Mouse (Mus musculus): ENCODE measurements at regions not wholly inside any gene's neighbourhood (a gene's known extent, or its start where the extent isn't known, plus 50 kb on each side); places are given as distances from the start of the nearest gene placed in this dataset.

GRCm38 (mm10) chr9:69705942-69706341, 54.8 kb downstream of the Foxb1 start:
- no peak for ATAC-seq (replicated peaks; ENCODE audit: poor library complexity)

DNA sequence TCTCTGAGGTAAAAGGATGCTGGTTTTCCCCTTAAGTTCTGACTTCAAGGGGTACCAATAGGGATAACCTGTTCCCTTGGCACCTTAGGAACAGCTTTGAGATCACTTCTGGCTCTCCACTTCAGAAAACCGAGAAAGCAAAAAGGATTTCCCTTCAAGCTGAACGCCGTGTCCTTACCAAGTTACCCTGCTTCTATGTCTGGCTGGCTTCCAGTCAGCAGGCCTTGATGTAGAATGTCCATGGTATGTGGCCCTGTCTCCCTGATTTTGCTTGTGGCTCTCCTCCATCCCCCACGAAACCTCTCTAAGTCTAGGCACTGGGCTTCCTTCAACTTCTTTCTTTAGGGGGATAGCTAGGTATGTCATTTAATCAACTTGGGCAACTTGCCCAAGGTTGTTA, 55.7 kb downstream of the Foxb1 start:
- no peak for ATAC-seq (replicated peaks; ENCODE audit: poor library complexity)

DNA sequence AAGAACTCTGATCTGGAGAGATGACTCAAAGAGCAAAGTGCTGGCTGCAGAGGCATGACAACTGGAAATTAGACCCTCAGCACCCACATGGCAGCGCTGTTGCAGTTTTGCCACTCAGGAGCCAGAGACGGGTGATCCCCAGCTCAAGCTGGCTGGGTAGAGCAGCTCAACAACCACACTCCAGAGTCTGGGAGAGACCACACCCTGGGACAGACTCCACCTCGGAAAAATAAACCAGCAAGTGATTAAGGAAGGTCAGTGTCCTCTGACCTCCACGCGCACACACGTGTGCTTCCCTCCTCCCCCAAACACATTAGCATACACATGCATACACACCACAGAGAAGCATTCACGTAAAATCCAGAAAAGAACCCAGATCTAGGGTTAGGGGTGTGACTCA, 57.0 kb downstream of the Foxb1 start:
- no peak for ATAC-seq (replicated peaks; ENCODE audit: poor library complexity)

- peak; percentile 74 for ATAC-seq (replicated peaks; ENCODE audit: poor library complexity)
These were observed 58.4 kb downstream of the Foxb1 start for GRCm38 (mm10) chr9:69702156-69702928.

- ATAC-seq (replicated peaks; ENCODE audit: poor library complexity): no peak
These were observed 60.0 kb downstream of the Foxb1 start for GRCm38 (mm10) chr9:69700696-69701095.

DNA sequence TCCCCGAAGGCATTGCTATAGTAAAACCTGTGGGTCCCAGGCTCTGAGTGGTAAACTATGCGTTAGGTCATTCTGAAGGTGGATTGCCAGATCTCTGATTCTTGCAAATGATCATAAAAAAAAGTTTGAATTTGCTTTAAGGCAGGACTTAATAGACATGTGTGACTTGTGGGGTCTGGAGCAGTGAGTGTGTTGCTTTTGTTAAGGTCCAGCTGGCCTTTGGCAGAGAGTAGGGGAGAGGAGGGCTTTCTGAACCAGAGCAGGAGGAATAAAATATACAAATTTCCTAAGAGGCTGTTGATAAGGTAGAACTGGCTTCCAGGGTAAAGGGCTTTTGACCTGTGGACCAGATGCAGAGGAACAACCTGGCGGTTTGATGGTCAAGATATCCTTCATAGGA, 69.0 kb downstream of the Foxb1 start:
- ATAC-seq (replicated peaks; ENCODE audit: poor library complexity): no peak

- ATAC-seq (replicated peaks; ENCODE audit: poor library complexity): no peak
These were observed 73.2 kb downstream of the Foxb1 start for GRCm38 (mm10) chr9:69687349-69688123.

GRCm38 (mm10) chr9:69686766-69687165, 74.0 kb downstream of the Foxb1 start:
- ATAC-seq (replicated peaks; ENCODE audit: poor library complexity): no peak

DNA sequence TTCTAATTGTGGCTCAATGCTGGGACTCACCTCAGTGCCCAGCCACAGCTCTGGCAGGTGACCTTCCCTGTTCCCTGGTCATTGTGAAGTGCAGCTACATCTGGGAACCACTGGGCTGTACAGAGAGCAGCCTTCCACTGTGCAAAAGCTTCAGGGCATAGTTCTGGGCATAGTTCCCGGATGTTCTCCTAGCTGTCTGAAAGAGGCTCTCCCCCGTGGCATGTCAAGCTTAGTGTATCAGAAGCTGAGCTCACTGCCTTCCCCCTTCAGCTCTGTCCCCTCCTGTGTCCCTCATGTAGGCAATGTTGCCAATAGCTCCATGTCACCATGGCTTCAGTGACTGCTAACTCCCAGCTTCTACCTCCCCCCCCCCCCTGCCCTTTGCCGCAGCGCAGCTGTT, 75.1 kb downstream of the Foxb1 start:
- ATAC-seq (replicated peaks; ENCODE audit: poor library complexity): no peak

GRCm38 (mm10) chr9:69681372-69682213, 79.1 kb downstream of the Foxb1 start:
- no peak for ATAC-seq (replicated peaks; ENCODE audit: poor library complexity)

DNA sequence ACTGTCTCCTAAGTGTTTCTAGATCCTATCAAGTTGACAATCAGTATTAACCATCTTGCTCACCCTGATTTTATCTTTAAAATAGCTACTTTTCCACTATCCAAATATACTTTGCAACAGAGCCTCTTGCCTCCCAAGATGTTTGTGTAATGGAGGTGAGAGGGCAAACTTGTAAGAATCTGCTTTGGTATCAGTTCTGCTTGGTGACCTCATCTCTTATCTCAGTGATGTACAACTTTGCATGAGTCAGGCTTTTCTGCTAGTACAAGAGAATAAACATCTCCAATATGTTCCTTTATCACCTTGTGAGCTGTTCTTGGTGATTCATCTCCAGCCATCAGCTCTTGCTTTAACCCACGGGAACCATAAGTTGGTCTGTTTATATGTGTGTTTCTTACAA, 82.1 kb downstream of the Foxb1 start:
- no peak for ATAC-seq (replicated peaks; ENCODE audit: poor library complexity)

DNA sequence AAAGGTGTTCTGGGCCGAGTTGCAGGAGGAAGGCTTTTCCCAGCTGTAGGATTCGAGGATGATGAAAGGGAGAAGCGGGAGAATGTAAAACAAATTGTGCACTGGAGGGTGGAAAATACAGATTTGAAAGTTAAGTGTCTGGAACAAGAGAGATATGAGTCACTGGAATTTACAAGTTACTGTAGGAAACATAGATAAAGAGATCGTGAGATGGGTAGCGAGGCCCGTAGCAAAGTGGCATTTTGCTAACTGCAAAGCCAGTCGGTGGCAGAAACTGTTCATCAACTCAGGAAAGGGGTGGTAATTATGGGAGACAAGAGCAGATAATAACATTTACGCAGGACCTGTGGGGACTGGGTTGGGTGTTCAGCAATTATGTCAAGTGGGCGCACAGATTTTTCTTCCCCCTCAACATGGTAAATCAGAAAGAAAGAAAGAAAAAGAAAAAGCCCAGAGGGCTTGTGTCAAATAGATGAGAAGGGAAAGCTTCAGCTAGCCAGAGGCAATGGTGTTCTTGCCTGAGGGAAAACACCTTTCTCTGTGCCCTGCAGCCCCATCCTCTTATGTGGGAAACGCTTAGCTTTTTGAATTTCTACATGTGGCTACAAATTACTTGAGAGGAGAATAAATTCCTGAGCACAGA, 87.2 kb downstream of the Foxb1 start:
- ATAC-seq (replicated peaks; ENCODE audit: poor library complexity): no peak

- ATAC-seq (replicated peaks; ENCODE audit: poor library complexity): peak; percentile 61
These were observed 87.9 kb downstream of the Foxb1 start for GRCm38 (mm10) chr9:69672657-69673462.

DNA sequence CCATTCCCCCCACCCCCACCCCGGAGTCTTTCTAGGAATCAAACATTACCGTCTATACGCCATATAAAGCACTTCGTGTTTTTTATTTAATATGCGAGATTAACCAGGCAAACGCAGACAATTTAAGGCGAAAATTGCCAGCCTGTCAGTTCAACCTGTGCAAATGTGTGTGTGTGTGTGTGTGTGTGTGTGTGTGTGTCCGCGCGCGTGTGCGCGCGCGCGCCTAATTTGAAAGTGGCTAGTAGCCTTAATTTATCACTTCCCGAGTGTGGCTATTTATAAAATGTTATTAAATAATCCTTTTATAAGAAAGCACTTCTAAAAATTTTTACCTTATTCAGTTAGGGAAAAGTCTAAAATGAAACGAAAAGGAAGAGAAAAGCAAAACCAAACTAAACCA, 89.5 kb downstream of the Foxb1 start:
- ATAC-seq (replicated peaks; ENCODE audit: poor library complexity): no peak

DNA sequence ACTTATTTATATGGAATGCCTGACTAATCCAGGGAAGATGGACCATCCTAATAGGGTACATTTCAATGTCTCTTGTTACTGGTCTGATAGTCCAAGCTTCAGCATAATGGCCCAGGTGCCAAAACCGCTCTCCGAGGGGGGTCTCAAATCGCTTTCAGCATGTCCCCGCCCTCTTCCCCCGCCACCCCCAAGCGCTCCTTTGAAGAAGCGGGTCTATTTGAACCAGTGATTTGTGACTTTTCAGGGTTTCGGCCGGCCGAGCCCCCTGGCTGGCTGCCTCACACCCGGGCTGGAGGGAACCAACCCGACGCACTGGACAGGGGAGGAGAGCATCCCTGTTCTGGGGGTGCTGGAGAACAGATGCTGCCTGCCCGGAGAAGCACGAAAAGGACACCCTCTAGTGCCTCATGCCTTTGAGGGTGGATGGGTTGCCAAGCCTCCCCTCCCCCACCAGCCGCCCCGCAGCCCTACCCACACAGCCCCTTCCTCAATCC, 90.1 kb downstream of the Foxb1 start:
- no peak for ATAC-seq (replicated peaks; ENCODE audit: poor library complexity)

DNA sequence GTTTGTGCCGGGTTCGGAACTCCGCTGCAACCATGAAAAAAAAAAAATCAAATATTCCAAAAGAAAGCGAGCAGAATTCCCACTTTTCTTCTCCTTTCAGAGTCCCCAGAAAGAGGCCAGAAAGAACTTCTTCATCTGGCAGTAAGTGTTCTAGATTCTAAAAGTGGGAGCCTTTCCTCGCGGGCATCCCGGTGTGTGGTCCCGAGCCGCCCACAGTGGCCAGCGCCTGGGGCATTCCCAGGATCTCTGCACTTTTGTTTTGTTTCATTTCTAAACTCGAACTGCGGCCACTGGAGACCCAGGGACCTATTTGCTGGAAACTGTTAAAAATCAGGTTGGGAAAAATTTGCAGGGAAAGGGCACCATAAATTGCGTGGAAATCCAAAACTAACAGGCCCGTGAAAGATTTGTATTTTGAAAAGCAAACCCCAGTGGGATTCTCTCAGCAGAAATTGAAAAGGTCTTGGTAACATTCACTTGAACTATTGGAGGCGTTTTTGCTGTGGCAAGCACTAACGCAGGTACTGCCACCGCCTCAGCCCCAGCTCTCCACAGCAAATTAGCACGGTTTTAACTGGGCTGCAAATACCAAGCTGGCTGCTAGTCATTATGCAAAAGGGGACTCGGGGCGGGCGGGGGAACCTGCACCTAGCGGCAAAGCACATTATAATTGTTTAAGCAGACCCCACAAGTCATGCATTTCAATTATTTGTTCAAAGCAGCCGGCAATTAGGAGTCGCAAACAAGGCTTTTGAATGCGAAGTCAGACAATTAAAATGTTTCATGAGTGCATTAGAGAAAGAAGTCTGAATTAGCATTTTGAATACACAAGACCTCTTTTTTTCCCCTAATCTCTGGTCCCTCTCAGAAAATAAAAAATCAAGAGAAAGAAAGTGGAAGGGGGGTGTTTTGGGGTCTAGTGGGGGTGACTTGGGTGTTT, 90.9 kb downstream of the Foxb1 start:
- ATAC-seq (replicated peaks; ENCODE audit: poor library complexity): no peak

DNA sequence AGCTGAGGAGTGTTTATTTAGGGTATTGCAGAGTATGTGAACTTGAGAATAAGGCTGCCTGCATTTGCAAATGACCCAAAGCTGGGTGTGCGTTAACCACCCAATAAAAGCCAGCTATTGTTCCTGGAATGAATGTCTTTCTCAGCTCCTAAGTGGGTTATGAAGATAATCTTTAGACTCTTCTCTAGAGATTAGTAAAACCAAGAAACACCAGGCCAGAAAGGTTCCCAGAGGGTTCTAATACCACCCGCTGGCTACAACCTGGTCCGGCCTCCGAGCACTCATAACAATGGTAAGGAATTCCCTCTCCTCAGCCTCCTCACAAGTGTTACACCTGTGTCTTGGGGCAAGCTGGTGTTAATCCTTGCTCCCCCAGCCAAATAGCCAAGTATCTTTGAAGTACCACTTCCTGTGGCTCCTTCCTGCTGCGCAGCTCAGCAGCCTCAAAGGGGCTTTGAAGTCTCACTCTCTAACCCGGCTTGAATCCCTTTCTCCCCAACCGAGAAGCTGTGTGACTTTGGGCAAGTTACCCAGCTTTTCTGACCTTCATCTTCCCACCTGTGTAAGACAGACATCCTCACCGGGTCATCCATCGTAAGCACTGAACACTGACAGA, 92.2 kb downstream of the Foxb1 start:
- no peak for ATAC-seq (replicated peaks; ENCODE audit: poor library complexity)

- ATAC-seq (replicated peaks; ENCODE audit: poor library complexity): peak; percentile 86
These were observed 93.6 kb downstream of the Foxb1 start for GRCm38 (mm10) chr9:69667064-69667533.
